Mouse (Mus musculus) MEL (cell line): ENCODE measurements around the gene Trpm8. TPM values are rescaled to one million over a fixed set of nuclear protein-coding genes. Genes with fewer than 3 reads are reported as not detected.

Source experiments
- DNase-seq: peaks from one replicate; pipeline ENCODE4 v3.0.0; 2011; ENCODE audit warnings: low read depth, low spot score
- H3K27ac ChIP-seq: 2 replicates; pipeline ENCODE4 v1.5.1; 2012; ENCODE audit warnings: low read depth, mild to moderate bottlenecking, control low read depth, low read length, moderate library complexity; ENCODE audit not compliant: control insufficient read depth
- H3K27me3 ChIP-seq, 2 experiments: fragments of 150-350 bp in 1 of 2; sonication (generic) in 1 of 2; 2 replicates each; pipeline ENCODE4 v1.6.1; 2012; ENCODE audit warnings: low read length in 2 of 2, mild to moderate bottlenecking in 2 of 2, improper control_type of control experiment in 1 of 2, moderate library complexity in 1 of 2; ENCODE audit not compliant: insufficient read depth in 2 of 2, control insufficient read depth in 1 of 2
- H3K36me3 ChIP-seq, 2 experiments: 2 replicates each; pipeline ENCODE4 v1.6.1; 2012 to 2014; ENCODE audit warnings: low read length in 2 of 2, improper control_type of control experiment in 1 of 2, inconsistent platforms in 1 of 2, mild to moderate bottlenecking in 1 of 2; ENCODE audit not compliant: insufficient read depth in 2 of 2, control insufficient read depth in 1 of 2
- H3K4me1 ChIP-seq, 2 experiments: fragments of 150-350 bp in 1 of 2; sonication (generic) in 1 of 2; 2 replicates each; pipeline ENCODE4 v1.6.1; 2012; ENCODE audit warnings: low read length in 2 of 2, improper control_type of control experiment in 1 of 2, mild to moderate bottlenecking in 1 of 2; ENCODE audit not compliant: insufficient read depth in 2 of 2, control insufficient read depth in 1 of 2
- H3K4me3 ChIP-seq, 2 experiments: fragments of 150-350 bp in 1 of 2; sonication (generic) in 1 of 2; 2 replicates each; pipeline ENCODE4 v1.5.1; 2012; ENCODE audit warnings: low read depth in 2 of 2, low read length in 2 of 2, mild to moderate bottlenecking in 2 of 2, moderate library complexity in 2 of 2, control low read depth in 1 of 2, improper control_type of control experiment in 1 of 2; ENCODE audit not compliant: control insufficient read depth in 1 of 2, insufficient read depth in 1 of 2
- H3K79me2 ChIP-seq: 2 replicates; pipeline ENCODE4 v1.6.1; 2012; ENCODE audit warnings: mild to moderate bottlenecking, low read length, moderate library complexity; ENCODE audit not compliant: control insufficient read depth, poor library complexity, insufficient read depth
- H3K9ac ChIP-seq: 2 replicates; pipeline ENCODE4 v1.6.1; 2012; ENCODE audit warnings: low read depth, mild to moderate bottlenecking, control low read depth, low read length, moderate library complexity; ENCODE audit not compliant: control insufficient read depth, poor library complexity, severe bottlenecking
- H3K9me3 ChIP-seq: fragments of 150-350 bp; sonication (generic); replicated peaks from 2 replicates; pipeline ENCODE4 v1.6.1; 2012; ENCODE audit warnings: mild to moderate bottlenecking, low read length, improper control_type of control experiment, moderate library complexity; ENCODE audit not compliant: insufficient read depth
- BHLHE40 ChIP-seq: IDR thresholded peaks from 2 replicates; pipeline ENCODE4 v1.6.1; 2012; ENCODE audit warnings: low read depth, mild to moderate bottlenecking, inconsistent platforms, low read length, improper control_type of control experiment, borderline replicate concordance
- CTCF ChIP-seq, 3 experiments: IDR thresholded peaks in 2 of 3; conservative IDR thresholded peaks in 1 of 3; 2 replicates each; pipeline ENCODE4 v1.5.1; 2011 to 2012; ENCODE audit warnings: low read length in 3 of 3, low read depth in 2 of 3, mild to moderate bottlenecking in 2 of 3, improper control_type of control experiment in 1 of 3, inconsistent platforms in 1 of 3, mixed read lengths in 1 of 3, moderate library complexity in 1 of 3; ENCODE audit not compliant: control insufficient read depth in 1 of 3, insufficient read depth in 1 of 3, poor library complexity in 1 of 3, severe bottlenecking in 1 of 3
- ELF1 ChIP-seq: IDR thresholded peaks from 2 replicates; pipeline ENCODE4 v1.6.1; 2014; ENCODE audit warnings: low read depth, mild to moderate bottlenecking, inconsistent platforms, low read length, improper control_type of control experiment, moderate library complexity
- GABPA ChIP-seq: IDR thresholded peaks from 2 replicates; pipeline ENCODE4 v1.6.1; 2012; ENCODE audit warnings: low read depth, mild to moderate bottlenecking, inconsistent platforms, low read length, improper control_type of control experiment, moderate library complexity
- JUND ChIP-seq: IDR thresholded peaks from 2 replicates; pipeline ENCODE4 v1.6.1; 2011; ENCODE audit warnings: low read depth, mild to moderate bottlenecking, improper control_type of control experiment, low read length
- KAT2A ChIP-seq: conservative IDR thresholded peaks from 2 replicates; pipeline ENCODE4 v1.6.1; 2012; ENCODE audit warnings: low read depth, low read length, improper control_type of control experiment, inconsistent platforms
- MAFK ChIP-seq: IDR thresholded peaks from 2 replicates; pipeline ENCODE4 v1.6.1; 2011; ENCODE audit warnings: low read depth, mild to moderate bottlenecking, low read length, improper control_type of control experiment, borderline replicate concordance
- MAX ChIP-seq: IDR thresholded peaks from 2 replicates; pipeline ENCODE4 v1.6.1; 2011; ENCODE audit warnings: low read length, improper control_type of control experiment
- MYC ChIP-seq: IDR thresholded peaks from 2 replicates; pipeline ENCODE4 v1.6.1; 2011; ENCODE audit warnings: low read depth, mild to moderate bottlenecking, low read length, improper control_type of control experiment, moderate library complexity
- POLR2AphosphoS2 ChIP-seq: IDR thresholded peaks from 2 replicates; pipeline ENCODE4 v1.6.1; 2011; ENCODE audit warnings: low read length, improper control_type of control experiment
- RAD21 ChIP-seq: IDR thresholded peaks from 2 replicates; pipeline ENCODE4 v1.6.1; 2011; ENCODE audit warnings: mild to moderate bottlenecking, low read depth, low read length, improper control_type of control experiment
- SMC3 ChIP-seq: IDR thresholded peaks from 2 replicates; pipeline ENCODE4 v1.6.1; 2011; ENCODE audit warnings: low read depth, low read length, improper control_type of control experiment
- TAL1 ChIP-seq: IDR thresholded peaks from 2 replicates; pipeline ENCODE4 v1.6.1; 2012; ENCODE audit warnings: mild to moderate bottlenecking, inconsistent platforms, low read length, moderate library complexity, mixed read lengths
- TBP ChIP-seq: IDR thresholded peaks from 2 replicates; pipeline ENCODE4 v1.8.0; 2011; ENCODE audit warnings: low read depth, low read length, improper control_type of control experiment
- USF2 ChIP-seq, 2 experiments: IDR thresholded peaks; 2 replicates each; pipeline ENCODE4 v1.6.1; 2011 to 2012; ENCODE audit warnings: improper control_type of control experiment in 2 of 2, low read length in 2 of 2, borderline replicate concordance in 1 of 2, inconsistent platforms in 1 of 2, low read depth in 1 of 2, mild to moderate bottlenecking in 1 of 2; ENCODE audit not compliant: insufficient read depth in 1 of 2
- ZKSCAN1 ChIP-seq: IDR thresholded peaks from 2 replicates; pipeline ENCODE4 v1.6.1; 2012; ENCODE audit warnings: low read depth, mild to moderate bottlenecking, inconsistent platforms, low read length, improper control_type of control experiment, moderate library complexity
- ZMIZ1 ChIP-seq: IDR thresholded peaks from 2 replicates; pipeline ENCODE4 v1.6.1; 2012; ENCODE audit warnings: low read depth, mild to moderate bottlenecking, inconsistent platforms, low read length, improper control_type of control experiment, moderate library complexity
- polyA plus RNA-seq, 2 experiments: library from polyadenylated mRNA; stranded (reverse) in 1 of 2; unstranded in 1 of 2; fragments of >175 nt in 1 of 2; fragments of >200 nt in 1 of 2; gene quantifications; 2 replicates each; pipeline versions ENCODE4 v1.2.1 to v1.2.4; 2012; ENCODE audit warnings: low replicate concordance in 2 of 2, low read depth in 1 of 2; ENCODE audit not compliant: insufficient read length in 2 of 2, insufficient read depth in 1 of 2, missing spikeins in 1 of 2
- total RNA-seq: library from RNA; depleted of rRNA; stranded (reverse); fragments of 300-350 nt; gene quantifications from 2 replicates; pipeline ENCODE4 v1.2.3, GENCODE M21; 2012

Trpm8 gene
- total and polyA plus RNA-seq, 3 experiments = not detected

- Histone ChIP-seq H3K27me3 (no peaks in the 10 kb centered on the region), H3K4me3 (no peak overlapping the region), H3K36me3 (no peaks in the 10 kb centered on the region), H3K4me1 (no peaks in the 10 kb centered on the region), H3K79me2 (no peaks in the 10 kb centered on the region), H3K9ac (no peak overlapping the region), H3K27ac (no peak overlapping the region), H3K9me3 (no peaks in the 10 kb centered on the region)
- no peak for DNase-seq
- TF ChIP-seq MAFK = no peak
- TF ChIP-seq SMC3 = no peak
- TF ChIP-seq KAT2A = no peak
- no peak for TF ChIP-seq CTCF (IDR thresholded peaks at IDR 0.05 in 2 of 3, conservative IDR thresholded peaks at IDR 0.05 in 1 of 3; ENCODE audit: control insufficient read depth in 1 of 3, insufficient read depth in 1 of 3, low read depth in 2 of 3, low read length in 3 of 3, poor library complexity in 1 of 3, severe bottlenecking in 1 of 3)
- TF ChIP-seq TAL1 = no peak
- no peak for TF ChIP-seq ZMIZ1
- TF ChIP-seq TBP = no peak
- TF ChIP-seq MYC = no peak
- no peak for TF ChIP-seq ZKSCAN1
- no peak for TF ChIP-seq RAD21
- no peak for TF ChIP-seq JUND
- TF ChIP-seq GABPA = no peak
- no peak for TF ChIP-seq USF2 (IDR thresholded peaks at IDR 0.05; ENCODE audit: borderline replicate concordance in 1 of 2, insufficient read depth in 1 of 2, low read depth in 1 of 2, low read length in 2 of 2)
- no peak for TF ChIP-seq ELF1
Measured at GRCm38 (mm10) chr1:88231803-88232499, 45.5 kb upstream of the Trpm8 start.

DNA sequence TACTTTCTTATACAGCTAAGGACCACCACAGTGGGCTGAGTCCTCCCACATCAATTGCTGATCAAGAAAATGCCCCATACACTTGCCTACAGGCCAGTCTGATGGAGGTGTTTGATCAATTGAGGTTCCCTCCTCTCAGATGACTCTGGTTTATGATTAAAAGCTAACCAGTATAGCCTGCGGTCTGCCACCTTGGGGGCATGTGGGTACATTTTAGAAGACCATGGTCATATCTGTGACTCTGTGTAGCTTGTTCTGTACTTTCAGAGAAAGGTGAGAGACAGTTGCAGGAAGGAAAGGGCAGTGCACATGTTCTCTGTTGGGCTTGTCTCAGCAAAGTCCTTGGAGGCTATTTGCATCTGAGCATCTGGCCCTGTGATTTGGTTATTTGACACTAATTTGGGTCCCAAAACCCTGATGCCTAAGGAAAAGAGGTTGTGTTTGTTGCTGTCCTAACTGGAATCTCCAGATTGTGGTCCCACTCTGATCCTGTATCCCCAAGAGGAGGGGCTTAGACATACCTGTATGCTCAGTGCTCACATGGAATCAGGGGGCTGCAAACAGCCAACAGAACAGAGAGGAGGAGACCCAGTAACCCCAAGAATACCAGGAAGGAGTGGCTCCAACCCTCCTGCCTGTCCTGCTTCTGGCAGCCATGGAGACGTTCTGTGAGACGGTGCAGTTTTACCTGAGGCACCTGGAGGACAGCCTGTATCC is 44.6 kb upstream of the Trpm8 start:
- Histone ChIP-seq H3K27ac (no peak overlapping the region), H3K4me1 (no peaks in the 10 kb centered on the region), H3K27me3 (no peaks in the 10 kb centered on the region), H3K9ac (no peak overlapping the region), H3K36me3 (no peaks in the 10 kb centered on the region), H3K4me3 (no peak overlapping the region), H3K79me2 (no peaks in the 10 kb centered on the region), H3K9me3 (no peaks in the 10 kb centered on the region)
- no peak for DNase-seq
- TF ChIP-seq POLR2AphosphoS2 (no peak), MAX (no peak), BHLHE40 (no peak)
